Mouse (Mus musculus) hindbrain, embryonic 15.5 days (tissue): ENCODE data around the gene Gm44790. TPM values are rescaled to one million over a fixed set of nuclear protein-coding genes. Genes with fewer than 3 reads are reported as not detected.

Experiments
- ATAC-seq: fragments of 200-750 bp; cut with Nextera tagmentation; 2 replicates; pipeline ENCODE4 v1.8.0; 2017; ENCODE audit warnings: low read depth, moderate number of reproducible peaks, moderate TSS enrichment; ENCODE audit not compliant: low FRiP score
- H3K27ac ChIP-seq: fragments of 300-500 bp; sonication (generic); replicated peaks from 2 replicates; pipeline ENCODE4 v1.5.1; 2015; ENCODE audit warnings: mild to moderate bottlenecking, inconsistent platforms
- H3K27me3 ChIP-seq: fragments of 300-500 bp; sonication (generic); 2 replicates; pipeline ENCODE4 v1.6.1; 2015; ENCODE audit warnings: control low read depth, inconsistent platforms
- H3K36me3 ChIP-seq: fragments of 300-500 bp; sonication (generic); 2 replicates; pipeline ENCODE4 v1.6.1; 2015; ENCODE audit warnings: control low read depth, inconsistent platforms
- H3K4me1 ChIP-seq: fragments of 300-500 bp; sonication (generic); replicated peaks from 2 replicates; pipeline ENCODE4 v1.6.1; 2015; ENCODE audit warnings: control low read depth, inconsistent platforms
- H3K4me2 ChIP-seq: fragments of 300-500 bp; sonication (generic); 2 replicates; pipeline ENCODE4 v1.6.1; 2015; ENCODE audit warnings: moderate library complexity, mild to moderate bottlenecking, inconsistent platforms
- H3K4me3 ChIP-seq: fragments of 300-500 bp; sonication (generic); 2 replicates; pipeline ENCODE4 v1.5.1; 2015; ENCODE audit warnings: mild to moderate bottlenecking, inconsistent platforms
- H3K9ac ChIP-seq: fragments of 300-500 bp; sonication (generic); 2 replicates; pipeline ENCODE4 v1.6.1; 2015; ENCODE audit warnings: inconsistent platforms
- H3K9me3 ChIP-seq: fragments of 300-500 bp; sonication (generic); 2 replicates; pipeline ENCODE4 v1.6.1; 2016; ENCODE audit warnings: control low read depth, inconsistent platforms
- WGBS: fragments of 180-500 bp; shearing (Covaris S2); methylation state at CpG from one replicate; pipeline ENCODE4 v1.1.7; 2015; 5-methylcytosine and 5-hydroxymethylcytosine counted together
- polyA plus RNA-seq: library from polyadenylated mRNA; unstranded; fragments of >200 nt; fragmentation: Nextera tagmentation; extraction: Ambion mirVana; gene quantifications from 2 replicates; pipeline ENCODE4 v1.2.1, GENCODE M21; 2015

The Gm44790 gene
- polyA plus RNA-seq, 1 experiment from 2014 or later = 1.2 TPM

DNA sequence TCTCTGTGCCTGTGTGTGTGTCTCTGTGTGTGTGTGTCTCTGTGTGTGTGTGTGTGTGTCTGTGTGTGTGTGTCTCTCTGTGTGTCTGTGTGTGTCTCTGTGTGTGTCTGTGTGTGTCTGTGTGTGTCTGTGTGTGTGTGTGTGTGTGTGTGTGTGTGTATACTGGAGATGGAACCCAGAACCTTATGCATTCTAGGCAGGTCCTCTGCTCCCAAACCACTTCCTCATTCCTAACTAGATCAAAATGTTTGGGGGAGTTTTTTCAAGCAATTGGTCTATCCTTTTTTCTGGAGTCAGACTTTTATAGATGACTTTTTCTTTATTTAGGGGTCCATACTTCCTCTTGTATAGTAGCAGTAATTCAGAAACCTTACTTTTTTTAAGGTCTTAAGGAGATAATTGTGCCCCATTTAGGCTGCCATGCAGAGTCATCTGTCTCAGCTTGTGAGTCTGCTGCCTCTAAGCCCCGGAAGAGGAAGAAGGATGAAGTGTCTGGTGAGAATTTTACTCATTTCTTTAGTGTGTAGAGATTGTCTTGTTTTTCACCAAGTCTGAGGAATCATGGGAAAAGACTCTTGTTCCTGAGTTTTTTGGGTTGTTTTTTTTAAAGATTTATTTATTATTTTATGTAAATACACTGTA is 20.6 kb downstream of the Gm44790 start:
- no peaks in the 10 kb centered on the region for H3K27me3 ChIP-seq
- H3K9ac ChIP-seq = no peak overlapping the region
- H3K9me3 ChIP-seq = no peaks in the 10 kb centered on the region
- WGBS = 85% methylated on average over 1 of the region's 1 CpGs
- no peak overlapping the region for H3K4me3 ChIP-seq
- no peak overlapping the region for H3K4me2 ChIP-seq
- no peaks in the 10 kb centered on the region for H3K4me1 ChIP-seq
- no peak overlapping the region for H3K27ac ChIP-seq
- ATAC-seq = no peak
- peaks cover 43% of the 10 kb centered on the region for H3K36me3 ChIP-seq

DNA sequence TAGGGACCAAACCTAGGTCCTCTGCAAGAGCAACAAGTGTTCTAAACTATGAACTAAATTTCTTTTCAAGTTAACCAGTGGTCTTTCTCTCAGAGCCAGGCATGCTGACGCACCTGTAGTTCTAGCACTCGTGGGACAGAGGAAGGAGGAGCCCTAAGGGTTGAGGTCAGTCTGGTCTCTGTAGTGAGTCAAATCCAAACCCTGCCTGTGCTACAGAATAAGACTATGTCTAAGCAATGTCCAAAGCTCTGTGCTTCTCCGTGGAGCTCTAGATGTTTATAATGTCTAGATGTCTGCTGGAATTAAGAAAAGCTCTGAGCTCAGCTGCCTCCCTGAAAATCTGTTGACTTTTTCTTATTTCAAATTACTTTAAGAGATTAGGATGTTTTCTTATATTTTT is 30.3 kb downstream of the Gm44790 start:
- Histone ChIP-seq H3K4me3 (no peak overlapping the region), H3K9me3 (no peaks in the 10 kb centered on the region), H3K9ac (no peak overlapping the region), H3K27ac (no peak overlapping the region), H3K36me3 (peaks cover 69% of the 10 kb centered on the region), H3K27me3 (no peaks in the 10 kb centered on the region), H3K4me1 (no peaks in the 10 kb centered on the region), H3K4me2 (no peak overlapping the region)
- WGBS = 94% methylated on average over 3 of the region's 3 CpGs
- ATAC-seq = no peak

DNA sequence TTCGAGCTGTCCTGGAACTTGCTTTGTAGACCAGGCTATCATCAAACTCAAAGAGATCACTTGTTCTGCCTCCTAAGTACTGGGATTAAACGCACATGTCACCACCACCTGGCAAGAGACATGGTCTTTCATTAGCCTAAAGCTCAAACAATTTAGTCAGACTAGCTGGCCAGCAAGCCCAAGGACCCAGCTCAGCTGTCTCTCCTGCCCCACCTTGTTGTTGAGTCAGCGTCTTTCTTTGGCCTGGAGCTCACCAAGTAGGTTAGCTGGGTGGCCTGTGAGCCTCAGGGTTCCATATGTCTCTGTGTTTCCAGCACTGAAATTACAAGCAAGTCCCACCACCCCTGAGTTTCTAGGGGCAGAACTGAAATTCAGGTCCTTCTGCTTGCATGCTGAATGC is 36.6 kb downstream of the Gm44790 start:
- no peak overlapping the region for H3K4me2 ChIP-seq
- no peaks in the 10 kb centered on the region for H3K27me3 ChIP-seq
- WGBS = 98% methylated on average over 3 of the region's 3 CpGs
- no peak for ATAC-seq
- no peaks in the 10 kb centered on the region for H3K4me1 ChIP-seq
- H3K9ac ChIP-seq = no peak overlapping the region
- no peak overlapping the region for H3K4me3 ChIP-seq
- H3K9me3 ChIP-seq = no peaks in the 10 kb centered on the region
- peaks cover 51% of the 10 kb centered on the region for H3K36me3 ChIP-seq
- no peak overlapping the region for H3K27ac ChIP-seq

DNA sequence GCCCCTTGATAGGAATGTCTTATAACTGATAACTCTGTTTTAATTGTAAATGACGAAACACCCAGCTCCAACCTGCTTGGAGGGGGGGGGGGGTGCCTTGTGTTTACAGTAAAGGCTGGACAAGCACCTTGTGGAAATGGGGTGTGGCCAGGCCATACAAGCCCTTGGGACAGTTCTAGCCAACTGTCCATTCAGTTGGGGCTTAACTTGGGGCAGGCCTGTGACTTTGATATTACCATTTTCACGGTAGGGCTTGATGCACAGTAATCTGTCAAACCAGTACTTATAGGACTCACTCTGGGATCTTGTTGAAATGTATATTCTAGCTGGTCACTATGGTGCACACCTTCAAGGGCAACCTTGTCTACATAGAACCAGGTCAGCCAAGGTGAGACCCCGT is 44.9 kb downstream of the Gm44790 start:
- H3K27ac ChIP-seq = peak overlapping the region; percentile 88
- 0 out of 2 replicates have a peak, but pooled peaks cover 3% of the 10 kb centered on the region for H3K36me3 ChIP-seq
- no peaks in the 10 kb centered on the region for H3K9me3 ChIP-seq
- peak overlapping the region; percentile 64; the same call in 1 of the 2 replicates for H3K9ac ChIP-seq
- peak overlapping the region; percentile 34; the same call in 1 of the 2 replicates for H3K4me3 ChIP-seq
- no peak for ATAC-seq
- peaks cover 18% of the 10 kb centered on the region for H3K4me1 ChIP-seq
- H3K27me3 ChIP-seq = no peaks in the 10 kb centered on the region
- 91% methylated on average over 3 of the region's 3 CpGs for WGBS
- peak overlapping the region; percentile 76 for H3K4me2 ChIP-seq

DNA sequence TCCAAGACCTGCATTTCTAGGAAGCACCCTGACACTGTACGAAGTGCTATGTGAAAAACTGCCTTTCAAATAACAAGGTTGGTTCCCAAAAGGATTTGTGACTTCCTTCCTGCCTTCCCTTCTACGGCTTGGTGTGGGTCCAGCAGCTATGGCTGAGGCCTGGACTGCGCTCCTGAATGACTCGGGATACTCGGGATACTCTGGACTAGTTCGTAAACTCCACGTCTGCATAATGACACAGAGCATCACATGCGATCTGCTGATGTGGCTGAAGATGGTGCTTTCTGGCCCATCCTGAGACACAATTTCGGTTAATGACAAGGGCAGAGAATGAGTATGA is 45.3 kb downstream of the Gm44790 start:
- Histone ChIP-seq H3K27ac (peak overlapping the region; percentile 88), H3K4me3 (peak overlapping the region; percentile 34), H3K4me1 (peaks cover 18% of the 10 kb centered on the region), H3K9me3 (no peaks in the 10 kb centered on the region), H3K27me3 (no peaks in the 10 kb centered on the region), H3K9ac (peak overlapping the region; percentile 64), H3K36me3 (0 out of 2 replicates have a peak, but pooled peaks cover 3% of the 10 kb centered on the region), H3K4me2 (peak overlapping the region; percentile 76)
- peak; percentile 53 for ATAC-seq
- WGBS = 23% methylated on average over 9 of the region's 9 CpGs

DNA sequence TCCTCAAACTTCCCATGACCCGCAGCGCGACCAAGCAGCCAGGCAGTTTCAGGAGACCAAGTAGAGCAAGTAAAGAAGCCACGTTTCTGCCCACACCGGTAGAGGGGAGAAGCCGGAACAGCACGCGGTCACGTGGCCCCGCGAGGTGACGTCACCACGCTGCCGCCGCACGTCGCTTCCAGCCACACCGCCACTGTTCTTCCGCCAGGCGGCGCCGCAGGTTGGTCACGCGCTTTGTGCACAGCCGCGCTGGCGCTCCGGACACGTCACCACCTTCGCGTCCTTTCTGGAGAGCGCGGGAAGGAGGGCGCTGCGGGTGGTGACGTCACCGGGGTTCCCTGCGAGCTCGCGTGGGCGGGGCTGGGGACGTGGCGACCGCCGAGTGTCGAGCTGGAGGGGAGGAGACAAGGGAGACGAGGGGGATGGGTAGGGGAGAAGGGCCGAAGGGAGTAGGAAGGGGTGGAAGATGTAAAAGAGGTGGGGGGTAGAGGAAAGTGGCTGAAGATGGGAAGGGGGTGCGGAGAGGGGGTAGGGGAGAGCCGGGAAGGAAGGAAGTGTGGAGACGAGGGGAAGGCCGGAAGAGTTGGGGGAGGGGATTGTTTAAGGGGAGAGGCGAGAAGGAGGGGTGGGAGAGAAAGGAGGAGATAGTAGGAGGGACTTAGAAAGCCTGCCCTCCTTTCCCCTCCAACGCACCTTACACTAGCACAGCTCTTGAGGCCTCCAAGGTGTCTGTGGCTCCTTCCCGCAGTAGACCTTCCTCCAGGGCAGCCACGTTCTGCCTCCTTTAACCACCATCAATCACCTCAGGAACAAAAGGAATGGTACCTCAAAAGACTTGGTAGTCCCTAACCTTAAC is 45.9 kb downstream of the Gm44790 start:
- peak overlapping the region; percentile 64 for H3K9ac ChIP-seq

DNA sequence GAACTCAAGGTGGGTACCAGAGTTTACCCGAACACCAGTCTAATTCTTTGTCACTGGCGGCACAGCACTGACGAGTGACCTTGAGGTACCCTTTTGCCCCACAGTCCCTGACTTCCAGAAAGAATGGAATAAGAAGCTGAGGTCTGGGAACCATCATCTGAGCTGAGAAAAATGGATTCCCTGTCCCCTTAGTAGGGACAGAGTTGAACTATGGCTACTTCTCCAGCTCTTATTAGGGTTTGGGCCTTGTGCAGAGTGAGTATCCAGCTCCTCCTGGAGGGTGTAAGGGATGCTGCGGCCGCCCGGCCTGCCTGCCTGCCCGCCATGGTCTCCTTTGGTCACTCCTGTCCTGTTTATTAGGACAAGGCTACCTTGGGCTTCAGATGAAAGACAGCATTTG is 46.6 kb downstream of the Gm44790 start:
- H3K4me2 ChIP-seq = peak overlapping the region; percentile 76
- no peaks in the 10 kb centered on the region for H3K9me3 ChIP-seq
- peak overlapping the region; percentile 38 for H3K9ac ChIP-seq
- H3K27ac ChIP-seq = peak overlapping the region; percentile 88
- 0 out of 2 replicates have a peak, but pooled peaks have one; percentile 1 for ATAC-seq
- H3K4me1 ChIP-seq = peaks cover 18% of the 10 kb centered on the region
- no peaks in the 10 kb centered on the region for H3K36me3 ChIP-seq
- peak overlapping the region; percentile 34 for H3K4me3 ChIP-seq
- no peaks in the 10 kb centered on the region for H3K27me3 ChIP-seq
- 53% methylated on average over 7 of the region's 7 CpGs for WGBS

More for the DNA sequence above, 45.9 kb downstream of the Gm44790 start:
- Histone ChIP-seq H3K36me3 (0 out of 2 replicates have a peak, but pooled peaks cover 2% of the 10 kb centered on the region), H3K4me1 (peaks cover 18% of the 10 kb centered on the region), H3K4me3 (peak overlapping the region; percentile 34), H3K9me3 (no peaks in the 10 kb centered on the region), H3K27ac (peak overlapping the region; percentile 88), H3K27me3 (no peaks in the 10 kb centered on the region), H3K4me2 (peak overlapping the region; percentile 76)
- ATAC-seq = peak; percentile 96
- under 1% methylated on average over 55 of the region's 56 CpGs for WGBS

DNA sequence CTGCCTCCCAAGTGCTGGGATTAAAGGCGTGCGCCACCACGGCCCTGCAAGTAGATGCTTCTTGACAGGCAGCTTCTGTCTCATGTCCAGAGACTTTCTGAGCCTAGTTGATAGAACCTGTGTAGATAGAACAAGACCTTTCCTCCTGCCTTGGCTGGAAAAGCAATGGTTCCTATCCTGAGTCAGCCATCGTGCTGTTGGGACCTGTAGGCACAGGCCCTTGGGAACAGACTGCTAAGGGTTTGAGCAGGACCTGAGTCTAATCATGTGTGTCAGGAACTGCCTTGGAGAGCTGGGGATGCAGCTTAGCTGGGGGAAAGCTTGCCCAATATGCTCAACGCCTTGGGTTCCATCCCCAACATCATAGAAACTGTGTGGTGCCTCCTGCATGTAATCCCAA is 47.6 kb downstream of the Gm44790 start:
- Histone ChIP-seq H3K4me2 (no peak overlapping the region), H3K4me1 (peaks cover 18% of the 10 kb centered on the region), H3K9ac (no peak overlapping the region), H3K36me3 (no peaks in the 10 kb centered on the region), H3K4me3 (no peak overlapping the region), H3K9me3 (no peaks in the 10 kb centered on the region), H3K27ac (no peak overlapping the region), H3K27me3 (no peaks in the 10 kb centered on the region)
- no peak for ATAC-seq
- WGBS = 96% methylated on average over 5 of the region's 5 CpGs

DNA sequence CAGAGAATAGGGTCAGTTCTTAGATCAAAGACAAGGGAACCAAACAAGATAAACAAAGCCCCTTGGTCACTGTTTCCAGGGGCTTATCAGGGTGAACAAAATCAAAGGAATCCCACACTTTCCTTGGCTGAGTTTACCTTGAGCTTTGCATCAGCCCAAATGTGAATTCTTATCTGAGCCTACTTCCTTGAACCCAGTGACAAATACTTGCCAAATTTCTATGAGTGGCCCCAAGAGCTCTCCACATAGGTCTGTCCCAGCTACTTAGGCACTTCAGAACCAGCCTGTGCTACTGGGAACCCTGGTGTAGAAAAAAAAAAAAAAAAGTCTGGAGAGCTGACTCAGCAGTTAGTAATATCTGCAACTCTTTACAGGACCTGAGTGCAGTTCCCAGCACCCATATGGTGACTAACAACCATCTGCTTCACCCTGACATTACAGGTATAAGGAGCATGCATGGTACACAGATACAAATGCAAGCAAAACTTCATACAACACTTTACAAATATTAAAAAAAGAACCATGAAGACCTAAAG is 48.3 kb downstream of the Gm44790 start:
- no peaks in the 10 kb centered on the region for H3K9me3 ChIP-seq
- H3K27ac ChIP-seq = no peak overlapping the region
- peaks cover 18% of the 10 kb centered on the region for H3K4me1 ChIP-seq
- H3K4me3 ChIP-seq = no peak overlapping the region
- no peak for ATAC-seq
- no peak overlapping the region for H3K4me2 ChIP-seq
- no peak overlapping the region for H3K9ac ChIP-seq
- no peaks in the 10 kb centered on the region for H3K36me3 ChIP-seq
- no peaks in the 10 kb centered on the region for H3K27me3 ChIP-seq

DNA sequence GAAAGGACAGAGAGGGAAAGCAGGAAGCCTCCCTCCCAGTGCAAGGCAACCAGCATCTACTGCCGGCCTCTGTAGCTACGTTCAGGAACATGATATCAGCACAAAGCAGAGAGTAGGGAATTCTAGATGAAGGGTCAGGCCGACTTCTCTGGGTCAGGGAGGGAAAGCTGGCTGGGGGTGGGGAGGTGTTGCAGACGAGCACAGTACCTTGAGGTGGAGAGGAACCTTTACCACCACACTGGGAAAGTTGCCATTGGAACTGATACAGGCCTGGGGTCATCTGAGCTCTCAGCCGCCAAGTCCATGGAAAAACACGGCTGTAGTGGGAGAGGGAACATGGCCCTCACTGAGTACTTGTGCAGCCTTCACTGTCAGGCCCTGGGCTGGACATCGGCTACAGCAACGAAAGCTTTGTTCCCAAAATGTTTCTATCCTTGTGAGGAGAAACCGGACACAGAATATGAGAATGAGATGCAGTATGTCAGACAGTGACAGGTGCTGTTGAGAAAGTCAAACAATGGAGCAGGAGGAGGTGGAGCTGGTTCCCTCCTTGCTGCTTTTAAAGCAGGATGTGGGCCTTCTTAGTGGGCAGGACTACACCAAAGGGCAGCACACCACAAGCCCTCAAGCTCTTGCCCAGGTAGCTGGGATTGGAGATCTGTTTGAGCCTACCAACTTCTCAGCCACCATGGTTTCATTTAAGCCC is 49.2 kb downstream of the Gm44790 start:
- Histone ChIP-seq H3K4me2 (no peak overlapping the region), H3K9ac (no peak overlapping the region), H3K36me3 (no peaks in the 10 kb centered on the region), H3K27me3 (no peaks in the 10 kb centered on the region), H3K4me3 (no peak overlapping the region), H3K9me3 (no peaks in the 10 kb centered on the region), H3K27ac (no peak overlapping the region), H3K4me1 (peaks cover 24% of the 10 kb centered on the region)
- no peak for ATAC-seq
- WGBS = 84% methylated on average over 9 of the region's 9 CpGs

DNA sequence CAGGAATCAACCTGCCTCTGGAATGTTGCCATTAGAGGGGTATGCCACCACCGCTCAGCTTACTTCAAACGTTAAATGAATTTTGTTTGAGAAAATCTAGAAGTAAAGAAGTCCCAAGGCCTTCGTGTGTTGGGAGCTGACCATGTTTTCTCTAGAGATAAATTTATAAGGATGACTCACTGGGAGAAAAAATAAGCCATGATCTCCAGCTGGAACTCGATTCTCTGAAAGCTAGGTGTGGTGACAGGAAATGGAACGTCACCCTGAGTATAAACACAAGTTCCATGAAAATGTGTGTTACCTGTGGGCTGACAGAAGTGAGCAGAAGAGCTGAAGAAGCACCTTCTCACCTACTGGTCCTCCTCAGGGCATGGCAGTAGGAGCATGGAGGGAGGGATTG is 50.5 kb downstream of the Gm44790 start:
- WGBS = 86% methylated on average over 5 of the region's 5 CpGs
- no peak for ATAC-seq
- H3K4me3 ChIP-seq = no peak overlapping the region

DNA sequence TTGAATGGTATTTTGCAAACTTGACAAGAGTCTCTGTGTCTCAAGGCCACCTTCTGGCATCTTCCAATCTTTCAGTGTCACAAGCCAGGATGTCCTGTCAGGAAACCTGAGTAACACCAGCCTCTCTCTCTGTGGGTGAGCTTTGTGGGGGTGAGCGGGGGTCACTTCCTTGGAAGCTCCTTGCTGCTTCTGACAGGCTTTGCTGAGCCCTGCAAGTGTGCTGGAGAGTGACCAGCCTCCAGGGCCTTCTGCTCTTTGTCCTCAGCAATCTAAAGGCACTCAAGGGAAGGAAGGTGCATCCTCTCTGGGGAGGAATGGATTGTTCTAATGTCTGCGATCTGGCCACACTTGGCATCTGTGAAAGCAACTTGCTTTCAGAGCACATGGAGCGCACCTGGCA is 52.9 kb downstream of the Gm44790 start:
- Histone ChIP-seq H3K36me3 (no peaks in the 10 kb centered on the region), H3K9me3 (no peaks in the 10 kb centered on the region), H3K27ac (peak overlapping the region; percentile 36), H3K4me1 (peaks cover 7% of the 10 kb centered on the region; the same call in 1 of the 2 replicates), H3K9ac (no peak overlapping the region), H3K4me3 (no peak overlapping the region), H3K4me2 (no peak overlapping the region), H3K27me3 (no peaks in the 10 kb centered on the region)
- 57% methylated on average over 3 of the region's 3 CpGs for WGBS
- ATAC-seq = no peak

More for the DNA sequence above, 50.5 kb downstream of the Gm44790 start:
- Histone ChIP-seq H3K9ac (no peak overlapping the region), H3K4me1 (peaks cover 17% of the 10 kb centered on the region), H3K36me3 (no peaks in the 10 kb centered on the region), H3K27ac (no peak overlapping the region), H3K4me2 (no peak overlapping the region), H3K9me3 (no peaks in the 10 kb centered on the region), H3K27me3 (no peaks in the 10 kb centered on the region)
